In the genomic region with DNA sequence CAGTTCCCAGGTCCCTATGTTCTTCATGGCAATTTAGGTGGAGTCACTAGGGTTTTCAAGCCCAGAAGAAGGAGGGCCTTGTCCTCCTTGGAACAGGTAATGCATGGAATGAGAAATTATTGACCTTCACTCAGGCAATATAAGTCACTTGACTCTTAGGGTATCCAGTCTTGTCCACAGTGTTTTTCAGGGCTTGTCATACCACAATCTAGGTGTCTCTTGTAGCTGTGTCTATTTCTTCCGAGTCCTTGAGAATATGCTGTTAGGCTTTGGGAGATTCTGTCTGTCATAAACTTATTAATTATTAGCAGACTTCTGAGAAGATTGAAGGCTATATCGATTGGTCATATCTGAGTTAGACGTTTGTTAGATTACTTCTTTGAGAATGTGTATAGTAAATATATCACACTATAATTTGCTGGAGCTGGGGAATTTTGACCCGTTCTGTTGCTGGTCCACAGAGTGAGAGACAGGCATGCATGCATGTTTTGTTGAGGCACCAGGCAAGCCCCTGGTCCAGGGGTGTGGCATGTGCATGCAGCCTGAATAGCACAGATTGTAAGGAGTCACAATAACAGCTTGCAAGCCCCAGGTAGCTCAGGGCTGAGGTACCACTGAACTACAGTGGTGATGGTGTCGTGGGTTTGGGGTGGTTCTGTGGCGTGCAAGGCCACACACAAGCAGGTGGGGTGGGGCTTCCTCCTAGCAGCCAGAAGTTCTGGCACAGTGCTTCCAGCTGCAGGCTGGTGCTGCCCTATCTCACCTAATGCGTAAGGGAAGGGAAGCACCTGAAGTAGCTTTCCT, we compare ENCODE assay signal across 17 mouse cellular contexts. TPM values are rescaled to one million over a fixed set of nuclear protein-coding genes. Genes with fewer than 3 reads are reported as not detected.
DNase-seq lines count a peak whose midpoint lies in the region; ATAC-seq and TF ChIP-seq lines count a peak whose summit lies in the region.
"Had no signal": no experiment of that assay in that cellular context is flagged by ENCODE, and none has a peak within 500 bp of the region (broad histone marks: within the 10 kb centered on the region; RNA-seq: fewer than 3 reads in every experiment).

No protein-coding gene starts in this region.

- H3K27ac ChIP-seq in kidney, postnatal 0 days, result peak overlapping the region; percentile 62; the same call in 1 of the 2 replicates
- 0 out of 2 replicates have a peak overlapping the region, but pooled peaks have one; percentile 66 for H3K27ac ChIP-seq in liver, embryonic 13.5 days
- H3K27ac ChIP-seq in small intestine, adult 2 months (ENCODE audit: insufficient read depth, low read depth, low read length), result peak overlapping the region; percentile 76
- no peak overlapping the region for H3K27ac ChIP-seq in hindbrain, postnatal 0 days
- H3K27ac ChIP-seq: forebrain, embryonic 15.5 days; heart, embryonic 15.5 days; hindbrain, embryonic 15.5 days had no signal

- H3K4me3 ChIP-seq in kidney, postnatal 0 days (replicated peaks; ENCODE audit: low read depth, low read length), result no peak overlapping the region
- H3K4me3 ChIP-seq in liver, embryonic 13.5 days (replicated peaks), result peak overlapping the region; percentile 38; the same call in 1 of the 2 replicates
- peak overlapping the region; percentile 5; the same call in 1 of the 2 replicates for H3K4me3 ChIP-seq in small intestine, adult 2 months (ENCODE audit: low read depth, low read length)
- no peak overlapping the region for H3K4me3 ChIP-seq in hindbrain, postnatal 0 days (ENCODE audit: low read length)
- no peak overlapping the region for H3K4me3 ChIP-seq in lung, adult 2 months (replicated peaks; ENCODE audit: extremely low read depth, low read depth, low read length)
- H3K4me3 ChIP-seq: forebrain, embryonic 15.5 days; heart, embryonic 15.5 days; hindbrain, embryonic 15.5 days; myocyte had no signal

- no peak for TF ChIP-seq CTCF in kidney, postnatal 0 days (IDR thresholded peaks at IDR 0.05; ENCODE audit: low read depth)
- no peak for TF ChIP-seq CTCF in small intestine, adult 2 months (IDR thresholded peaks at IDR 0.05; ENCODE audit: extremely low read depth, insufficient read length, insufficient replicate concordance, low read depth, low read length)
- no peak for TF ChIP-seq CTCF in hindbrain, postnatal 0 days (IDR thresholded peaks at IDR 0.05; ENCODE audit: low read depth)
- TF ChIP-seq CTCF in lung, adult 2 months (IDR thresholded peaks at IDR 0.05; ENCODE audit: insufficient read depth, low read length), result no peak

- H3K9ac ChIP-seq in kidney, postnatal 0 days (ENCODE audit: low read depth, low read length), result no peak overlapping the region
- peak overlapping the region; percentile 60; the same call in 1 of the 2 replicates for H3K9ac ChIP-seq in liver, embryonic 13.5 days
- H3K9ac ChIP-seq in hindbrain, postnatal 0 days (replicated peaks; ENCODE audit: low read length), result no peak overlapping the region
- H3K9ac ChIP-seq: forebrain, embryonic 15.5 days; heart, embryonic 15.5 days; hindbrain, embryonic 15.5 days had no signal

- WGBS in kidney, postnatal 0 days, result 76% methylated on average over 7 of the region's 7 CpGs
- WGBS in liver, embryonic 13.5 days (ENCODE audit: insufficient replicate concordance), result 66% methylated on average over 7 of the region's 7 CpGs
- WGBS in small intestine, adult 2 months, result 24% methylated on average over 7 of the region's 7 CpGs
- 85% methylated on average over 7 of the region's 7 CpGs for WGBS in hindbrain, postnatal 0 days
- WGBS in lung, adult 2 months, result 73% methylated on average over 7 of the region's 7 CpGs

- no peaks in the 10 kb centered on the region for H3K9me3 ChIP-seq in kidney, postnatal 0 days (replicated peaks; ENCODE audit: low read length)
- H3K9me3 ChIP-seq in liver, embryonic 13.5 days (replicated peaks), result no peaks in the 10 kb centered on the region
- no peaks in the 10 kb centered on the region for H3K9me3 ChIP-seq in hindbrain, postnatal 0 days (ENCODE audit: low read length)
- H3K9me3 ChIP-seq: forebrain, embryonic 15.5 days; heart, embryonic 15.5 days; hindbrain, embryonic 15.5 days had no signal

- no peak for ATAC-seq in kidney, postnatal 0 days (replicated peaks; ENCODE audit: low FRiP score, low read depth)
- ATAC-seq in granulocyte monocyte progenitor cell, adult 5-6 weeks (replicated peaks; ENCODE audit: poor library complexity, severe bottlenecking), result peak; percentile 29; the same call in 1 of the 2 replicates
- ATAC-seq in liver, embryonic 13.5 days (ENCODE audit: low read depth), result peak; percentile 39
- ATAC-seq in hindbrain, postnatal 0 days, result no peak
- ATAC-seq: CD4-positive, CD25-positive, alpha-beta regulatory T cell, adult 4 months; forebrain, embryonic 15.5 days had no signal

- no peak overlapping the region for H3K4me2 ChIP-seq in kidney, postnatal 0 days (ENCODE audit: low read length)
- peak overlapping the region; percentile 63 for H3K4me2 ChIP-seq in liver, embryonic 13.5 days
- no peak overlapping the region for H3K4me2 ChIP-seq in hindbrain, postnatal 0 days (ENCODE audit: low read depth, low read length)
- H3K4me2 ChIP-seq: forebrain, embryonic 15.5 days; heart, embryonic 15.5 days; hindbrain, embryonic 15.5 days had no signal

- H3K4me1 ChIP-seq in kidney, postnatal 0 days (replicated peaks; ENCODE audit: insufficient read depth, low read length), result peaks cover 5% of the 10 kb centered on the region; the same call in 1 of the 2 replicates
- H3K4me1 ChIP-seq in liver, embryonic 13.5 days (replicated peaks), result peaks cover 21% of the 10 kb centered on the region
- H3K4me1 ChIP-seq in small intestine, adult 2 months (ENCODE audit: control insufficient read depth, insufficient read depth, insufficient read length, low read length), result peaks cover 15% of the 10 kb centered on the region
- H3K4me1 ChIP-seq in hindbrain, postnatal 0 days (ENCODE audit: insufficient read depth, low read length), result no peaks in the 10 kb centered on the region
- peaks cover 13% of the 10 kb centered on the region for H3K4me1 ChIP-seq in lung, adult 2 months (ENCODE audit: control insufficient read depth, insufficient read depth, low read length)

- no peaks in the 10 kb centered on the region for H3K27me3 ChIP-seq in kidney, postnatal 0 days (ENCODE audit: insufficient read depth, low read length)
- no peaks in the 10 kb centered on the region for H3K27me3 ChIP-seq in liver, embryonic 13.5 days
- no peaks in the 10 kb centered on the region for H3K27me3 ChIP-seq in small intestine, adult 2 months (ENCODE audit: control insufficient read depth, insufficient read depth, low read length)
- H3K27me3 ChIP-seq in hindbrain, postnatal 0 days (ENCODE audit: insufficient read depth, low read length), result no peaks in the 10 kb centered on the region
- H3K27me3 ChIP-seq: heart, embryonic 15.5 days; hindbrain, embryonic 15.5 days had no signal

- H3K36me3 ChIP-seq in kidney, postnatal 0 days (ENCODE audit: insufficient read depth, low read length), result no peaks in the 10 kb centered on the region
- no peaks in the 10 kb centered on the region for H3K36me3 ChIP-seq in liver, embryonic 13.5 days
- no peaks in the 10 kb centered on the region for H3K36me3 ChIP-seq in small intestine, adult 2 months (ENCODE audit: control insufficient read depth, insufficient read depth, low read length)
- no peaks in the 10 kb centered on the region for H3K36me3 ChIP-seq in hindbrain, postnatal 0 days (ENCODE audit: insufficient read depth, low read length)
- H3K36me3 ChIP-seq: forebrain, embryonic 15.5 days; heart, embryonic 15.5 days; hindbrain, embryonic 15.5 days had no signal

- no peak for DNase-seq in kidney, postnatal 0 days (ENCODE audit: low spot score)
- no peak for DNase-seq in kidney, postnatal 4 days
- no peak for DNase-seq in liver, embryonic 13.5 days
- DNase-seq in hindbrain, postnatal 0 days (ENCODE audit: low spot score), result no peak
- no peak for DNase-seq in lung, adult 2 months
- no peak for DNase-seq in Muller cell, postnatal 12 days (ENCODE audit: inconsistent ontology term)
- DNase-seq: adrenal gland, adult 2 months; cerebellum, adult 9-11 months; gastrocnemius, postnatal 14 days; left cerebral cortex, postnatal 4 days had no signal

- TF ChIP-seq POLR2A in small intestine, adult 2 months (IDR thresholded peaks at IDR 0.05; ENCODE audit: low read depth, low read length), result no peak
- no peak for TF ChIP-seq POLR2A in lung, adult 2 months (IDR thresholded peaks at IDR 0.05; ENCODE audit: borderline replicate concordance, extremely low read depth, low read depth, low read length)

RNA-seq across cellular contexts. Expression of a gene that starts 50.2 kb away (rescaled TPM):
- 0.19 and 0.45 TPM in 2 replicates for polyA plus RNA-seq in kidney, postnatal 0 days (2015; fragmentation: Nextera tagmentation; extraction: Ambion mirVana)
- total RNA-seq in granulocyte monocyte progenitor cell, adult 5-6 weeks (2014; fragmentation: Nextera tagmentation), result 35.0 and 39.6 TPM in 2 replicates
- total RNA-seq in granulocyte monocyte progenitor cell, adult 5-6 weeks (2017), result 27.7 and 43.2 TPM in 2 replicates
- polyA plus RNA-seq in liver, embryonic 13.5 days (2015; fragmentation: Nextera tagmentation; extraction: Ambion mirVana), result 0.41 and 0.47 TPM in 2 replicates
- polyA plus RNA-seq in small intestine, adult 2 months (2012; rRNA removed), result 0.33 TPM in 1 of 2 replicates, not detected in the other
- total RNA-seq in hindbrain, postnatal 0 days (2014; rRNA removed), result not detected in 2 replicates
- 0.24 and 0.40 TPM in 2 replicates for polyA plus RNA-seq in hindbrain, postnatal 0 days (2015; fragmentation: Nextera tagmentation; extraction: Ambion mirVana)
- 0.38 and 1.3 TPM in 2 replicates for polyA plus RNA-seq in lung, adult 2 months (2012; rRNA removed)
- total RNA-seq: gastrocnemius, postnatal 14 days had no signal
- polyA plus RNA-seq: adrenal gland, adult 2 months; myocyte had no signal

Comparison
In these comparisons a context has a peak if more than half of its experiments do, and no peak if none do; other contexts are left out.
1. ATAC-seq: peak in granulocyte monocyte progenitor cell, adult 5-6 weeks (single experiment) and liver, embryonic 13.5 days (single experiment); none in kidney, postnatal 0 days (single experiment) and hindbrain, postnatal 0 days (single experiment).
2. H3K4me3 ChIP-seq: peak in liver, embryonic 13.5 days (single experiment) and small intestine, adult 2 months (single experiment); none in kidney, postnatal 0 days (single experiment), hindbrain, postnatal 0 days (single experiment) and lung, adult 2 months (single experiment).